Mouse (Mus musculus) small intestine, adult 2 months (tissue): Measurements from ENCODE around the gene Lama2.

ENCODE experiments used
- CTCF ChIP-seq: fragments of 200-500 bp; IDR thresholded peaks from 2 replicates; pipeline ENCODE4 v1.5.1; 2012; ENCODE audit warnings: low read depth, mild to moderate bottlenecking, control low read depth, inconsistent platforms, low read length, moderate library complexity, mixed read lengths; ENCODE audit not compliant: insufficient replicate concordance, insufficient read length; ENCODE audit errors: extremely low read depth
- POLR2A ChIP-seq: fragments of 200-500 bp; IDR thresholded peaks from 2 replicates; pipeline ENCODE4 v1.6.1; 2012; ENCODE audit warnings: low read depth, mild to moderate bottlenecking, control low read depth, inconsistent platforms, low read length, moderate library complexity

DNA sequence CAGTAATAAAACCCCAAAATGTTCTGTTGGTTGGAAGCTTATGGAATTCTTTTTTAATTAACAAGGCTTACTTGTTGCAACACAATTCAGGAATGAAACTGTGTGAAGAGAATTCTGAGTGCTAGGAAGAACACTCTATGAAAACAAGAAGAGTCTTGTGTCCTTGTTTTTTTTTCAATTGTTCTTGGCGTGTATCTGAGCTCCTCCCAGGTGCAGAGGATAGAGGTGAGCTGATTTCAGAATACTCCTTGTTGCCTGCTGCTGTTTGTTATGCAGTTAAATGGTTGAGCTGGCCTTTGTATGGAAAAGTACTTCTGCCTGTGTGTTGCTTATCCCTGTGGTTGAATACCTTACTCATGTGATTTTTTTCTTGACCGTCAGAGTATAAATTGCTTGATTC is 636.9 kb downstream of the Lama2 start:
- TF ChIP-seq POLR2A, result no peak
- no peak for TF ChIP-seq CTCF
